Mouse (Mus musculus) heart, adult 18-20 months (tissue): ENCODE measurements around the gene Thra. TPM values are rescaled to one million over a fixed set of nuclear protein-coding genes. Genes with fewer than 3 reads are reported as not detected.

Source experiments
- DNase-seq, 2 experiments: peaks; one replicate each; pipeline ENCODE4 v3.0.0; 2021 to 2022; ENCODE audit warnings: mixed read lengths in 1 of 2
- total RNA-seq, 2 experiments: library from RNA; stranded (reverse); gene quantifications; 2 replicates each; pipeline ENCODE4 v1.2.3; 2021

Gene Thra
- total RNA-seq, 2 experiments from 2014 or later = 99.7 to 103 TPM

DNA sequence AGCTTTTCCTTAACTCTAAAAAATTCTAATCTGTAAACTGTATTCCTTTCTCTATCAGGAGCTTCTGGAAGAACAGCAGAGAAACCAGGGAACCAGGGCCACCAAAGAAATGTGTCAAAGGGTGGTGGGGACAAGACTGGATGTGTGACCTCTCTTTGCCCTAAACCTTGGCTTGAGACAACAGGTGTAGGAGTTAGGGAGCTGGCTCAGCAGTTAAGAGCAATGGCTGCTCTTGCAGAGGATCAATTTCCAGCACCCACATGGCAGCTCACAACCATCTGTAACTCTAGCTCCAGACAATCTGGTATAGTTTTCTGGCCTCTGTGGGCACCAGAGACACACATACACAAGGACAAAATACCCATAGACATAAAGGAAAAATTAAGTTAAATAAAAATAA lies 37.5 kb downstream of the Thra start:
- peak in 1 of 2 experiments; percentile 10 for DNase-seq

DNA sequence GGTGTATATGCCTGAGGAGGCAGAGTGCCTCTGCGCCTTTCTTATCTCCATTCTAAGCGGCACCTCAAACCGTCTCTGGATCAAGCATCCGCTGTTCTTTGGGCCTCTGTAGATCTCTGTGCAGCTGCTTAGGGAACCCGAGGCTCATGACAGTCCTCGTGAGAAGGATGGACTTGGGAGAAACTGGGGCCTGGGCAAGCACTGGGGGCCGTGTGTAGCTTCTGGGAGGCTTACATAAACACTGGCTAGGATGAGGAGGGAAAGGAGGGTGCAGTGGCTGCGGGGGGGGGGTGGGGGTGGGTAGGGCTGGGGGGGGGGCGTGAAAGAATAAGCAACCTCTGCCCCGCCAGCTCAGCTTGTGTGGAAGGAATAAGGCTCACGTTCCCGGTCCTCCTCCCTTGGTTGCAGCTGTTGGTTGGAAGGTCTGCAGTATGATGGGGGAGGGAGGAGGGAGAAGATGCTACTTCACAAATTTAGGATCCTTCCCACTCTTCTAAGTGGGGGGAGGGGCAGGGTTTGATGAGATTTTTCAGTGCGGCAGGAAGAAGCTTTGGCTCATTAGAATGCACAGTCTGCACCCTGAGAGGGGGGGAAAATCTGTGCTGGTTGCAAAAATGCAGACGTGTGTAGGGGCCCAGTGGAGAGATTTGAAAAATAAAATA lies 41.5 kb downstream of the Thra start:
- DNase-seq = peak; percentile 78 to 86

DNA sequence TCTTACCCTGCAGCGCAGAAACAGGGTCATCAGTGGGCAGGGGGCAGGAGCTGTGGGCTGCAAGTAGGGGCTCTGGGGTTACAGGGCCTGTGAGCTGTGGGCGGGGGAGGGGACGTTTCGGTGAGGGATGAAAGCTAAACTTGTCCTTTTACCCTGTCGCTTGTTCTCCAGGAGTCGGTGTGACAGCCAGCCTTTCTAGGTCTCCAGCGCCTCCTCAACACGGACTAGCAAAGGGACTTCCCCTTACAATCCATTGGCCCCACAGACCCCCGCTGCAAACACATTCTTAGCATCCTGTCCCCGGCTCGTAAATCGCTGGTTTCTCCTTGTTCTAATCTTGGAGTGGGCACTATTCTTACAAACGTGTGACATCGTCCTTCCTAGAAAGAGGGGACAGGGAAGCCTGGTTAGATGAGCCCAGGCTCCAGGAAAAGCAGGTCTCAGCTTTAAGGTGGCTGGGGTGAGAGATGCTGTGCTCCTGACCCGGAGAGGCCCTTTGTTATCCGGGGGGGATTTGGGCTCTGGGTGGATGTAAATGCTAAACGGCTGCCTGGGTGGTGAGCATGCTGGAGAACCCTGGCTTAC lies 42.3 kb downstream of the Thra start:
- DNase-seq = peak in 1 of 2 experiments; percentile 44

DNA sequence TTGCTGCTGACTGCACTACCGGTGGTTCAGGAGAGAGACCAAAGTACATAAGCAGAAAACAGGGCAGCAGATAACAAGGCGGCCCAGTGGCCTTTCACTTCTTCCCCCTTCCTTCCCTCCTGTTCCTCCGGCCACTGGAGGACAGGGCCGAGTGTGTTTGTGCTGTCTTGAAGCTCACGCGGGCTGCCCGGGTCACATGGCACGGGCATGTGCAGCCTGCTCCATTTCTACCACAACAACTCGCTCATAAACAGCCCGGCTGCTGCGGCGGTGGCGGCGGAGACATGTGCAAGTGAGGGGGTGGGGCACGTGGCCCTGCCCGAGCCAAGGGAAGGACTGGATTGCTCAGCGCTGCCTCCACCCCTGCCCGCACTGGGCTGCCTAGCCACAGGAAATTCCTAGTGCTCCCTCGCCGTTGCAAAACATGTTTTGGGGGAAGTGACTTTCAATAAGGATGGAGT lies 42.8 kb downstream of the Thra start:
- peak; percentile 97 to 99 for DNase-seq

DNA sequence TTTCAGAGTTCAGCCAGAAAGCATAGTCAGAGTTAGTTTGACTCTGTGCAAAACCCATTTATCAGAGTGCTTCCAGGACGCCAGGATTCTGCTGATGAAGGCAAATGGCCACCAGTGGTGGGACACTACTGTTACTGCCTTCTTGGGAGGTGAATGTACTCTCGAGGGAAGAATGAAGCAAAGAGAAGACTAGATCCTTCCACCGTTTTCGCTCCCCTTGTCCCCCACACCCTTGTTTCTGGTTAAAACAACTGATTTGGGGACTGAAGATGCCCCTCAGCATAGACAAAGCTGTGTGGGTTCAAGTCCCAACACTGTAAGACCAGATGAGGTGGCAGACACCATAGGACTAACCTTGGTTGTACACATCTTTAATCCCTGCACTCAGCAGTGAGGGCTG lies 43.7 kb downstream of the Thra start:
- peak in 1 of 2 experiments; percentile 49 for DNase-seq

DNA sequence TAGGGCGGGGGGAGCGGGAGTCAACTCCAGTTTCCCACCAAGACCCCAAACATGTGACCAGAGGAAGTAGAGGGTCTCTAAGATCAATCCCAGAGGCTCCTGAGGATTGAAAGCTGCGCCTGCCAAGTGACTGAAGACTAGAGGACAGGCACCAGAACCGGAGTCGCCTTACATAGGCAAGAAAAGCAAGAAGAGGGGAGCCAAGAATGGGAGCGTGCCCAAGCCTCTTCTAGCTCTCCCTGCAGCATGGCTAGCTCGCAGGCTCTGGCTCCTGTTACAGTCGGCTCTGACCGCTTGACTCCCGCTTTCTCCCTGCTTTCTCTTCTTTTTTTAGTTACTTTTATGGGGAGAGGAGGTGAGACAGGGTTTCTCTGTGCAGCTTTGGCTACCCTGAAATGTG lies 44.8 kb downstream of the Thra start:
- DNase-seq = peak; percentile 57 to 64

DNA sequence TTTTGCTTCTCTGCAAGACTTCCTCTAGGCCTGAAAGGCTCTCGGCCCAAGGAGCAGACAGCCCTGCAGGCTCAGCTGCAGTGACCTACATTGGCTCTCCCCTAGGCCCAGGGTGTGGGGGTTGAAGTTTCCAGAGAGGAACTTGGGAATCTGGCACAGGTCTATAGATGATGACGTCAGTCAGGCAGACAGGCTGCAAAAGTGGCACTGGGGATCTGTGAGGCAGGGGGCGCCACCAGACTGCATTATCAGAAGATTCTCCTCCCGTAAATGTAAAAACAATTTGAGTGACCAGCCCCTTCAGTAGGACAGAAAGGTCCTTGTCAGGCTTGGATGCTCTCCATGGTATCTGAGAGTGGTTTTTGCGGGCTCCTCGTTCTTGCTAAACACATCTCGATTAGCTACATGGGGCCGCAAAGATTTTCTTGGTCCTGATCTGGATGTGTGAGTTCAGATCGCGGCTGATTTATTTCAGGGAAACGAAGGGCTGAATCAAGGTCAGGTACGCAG lies 45.4 kb downstream of the Thra start:
- DNase-seq = peak; percentile 92 to 94

DNA sequence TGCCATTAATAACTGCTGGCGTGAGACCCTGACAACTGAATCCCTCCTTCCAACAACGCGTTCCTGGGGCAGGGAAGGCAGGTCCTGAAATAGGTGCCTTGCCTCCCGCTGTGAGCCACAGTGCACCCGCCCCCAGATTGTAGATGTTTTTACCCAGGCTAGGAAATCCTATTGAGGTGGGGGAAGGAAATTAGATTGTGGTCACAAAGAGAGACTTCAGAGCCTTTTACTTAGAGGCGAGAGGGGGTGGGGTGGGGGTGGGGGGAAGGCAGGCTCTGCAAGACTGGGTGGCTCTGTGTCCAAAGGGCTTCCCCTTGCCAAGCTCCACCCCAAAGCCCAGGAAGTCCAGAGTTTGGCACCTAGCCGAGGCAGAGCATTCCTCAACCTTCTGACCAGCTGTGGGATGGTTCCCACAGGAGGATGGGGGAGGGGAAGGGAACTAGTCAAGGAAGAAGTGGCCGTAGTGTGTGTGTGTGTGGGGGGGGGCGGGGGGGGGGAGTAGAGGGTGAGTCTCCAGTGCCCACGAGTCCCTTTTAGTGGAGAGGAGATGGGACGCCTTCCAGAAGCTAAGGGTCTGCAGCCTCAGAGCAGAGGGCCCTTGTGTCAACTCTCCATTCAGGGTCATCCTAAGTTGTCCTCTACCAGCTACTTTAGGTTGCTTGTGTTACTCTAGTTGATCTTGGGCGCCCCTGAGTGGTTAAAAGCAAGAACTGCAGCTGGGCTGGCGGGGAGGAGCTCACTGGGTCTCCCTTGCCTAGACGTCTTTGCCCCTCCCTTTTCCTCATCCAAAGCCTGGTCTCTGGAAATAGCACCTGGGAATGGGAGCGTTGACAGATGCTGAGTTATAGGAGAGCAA lies 46.1 kb downstream of the Thra start:
- peak; percentile 99 to 100 for DNase-seq

DNA sequence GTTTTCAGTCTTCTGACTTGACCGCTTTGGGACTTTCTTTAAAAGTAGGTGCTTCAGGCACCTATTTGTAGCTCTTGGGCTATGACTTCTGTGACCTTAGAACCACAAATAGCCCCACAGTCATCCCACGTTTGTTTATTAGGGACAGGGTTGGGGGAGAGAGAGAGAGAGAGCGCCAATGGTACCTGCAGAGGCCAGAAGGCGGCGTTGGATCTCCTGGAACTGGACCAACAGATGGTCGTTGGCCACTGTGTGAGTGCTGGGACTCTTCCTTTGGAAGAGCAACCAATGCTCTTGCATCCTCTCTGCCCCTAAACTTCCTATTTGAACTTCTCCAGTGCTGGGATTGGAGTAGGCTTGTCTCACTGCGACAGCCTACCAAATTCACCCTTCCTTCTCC lies 46.8 kb downstream of the Thra start:
- DNase-seq = no peak

DNA sequence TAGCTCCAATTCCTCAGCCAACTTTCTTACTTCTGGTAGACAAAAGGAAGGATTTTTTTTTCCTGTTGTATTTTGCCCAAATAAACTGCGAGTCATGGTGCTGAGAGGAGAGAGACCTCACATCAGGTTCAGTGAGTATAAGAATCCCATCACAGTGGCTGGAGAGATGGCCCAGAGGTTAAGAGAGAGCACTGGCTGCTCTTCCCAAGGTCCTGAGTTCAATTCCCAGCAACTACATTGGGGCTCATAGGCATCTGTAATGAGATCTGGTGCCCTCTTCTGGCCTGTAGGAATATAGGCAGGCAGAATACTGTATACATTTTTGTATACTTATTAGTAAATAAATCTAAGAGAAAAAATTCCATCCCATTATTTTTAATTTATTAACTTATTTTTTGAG lies 47.3 kb downstream of the Thra start:
- no peak for DNase-seq

DNA sequence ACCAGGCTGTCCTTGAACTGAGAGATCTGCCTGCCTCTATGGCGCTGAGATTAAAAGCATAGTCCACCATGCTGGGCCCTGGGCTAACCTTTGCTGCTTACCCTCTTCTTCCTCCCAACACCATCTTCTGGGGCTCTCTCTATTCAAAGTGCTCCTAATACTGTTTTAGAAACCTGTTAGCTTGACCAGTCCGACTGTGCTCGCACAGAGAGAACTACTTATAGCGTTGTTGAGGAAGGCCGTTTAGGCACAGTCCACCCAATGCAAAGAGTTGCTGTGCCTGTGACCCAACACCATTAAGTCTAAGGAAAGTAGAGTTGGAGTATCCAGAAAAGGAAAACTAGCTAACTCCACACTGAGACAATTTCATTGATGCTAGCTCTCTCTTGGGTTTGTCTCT lies 47.7 kb downstream of the Thra start:
- DNase-seq = peak in 1 of 2 experiments; percentile 51

DNA sequence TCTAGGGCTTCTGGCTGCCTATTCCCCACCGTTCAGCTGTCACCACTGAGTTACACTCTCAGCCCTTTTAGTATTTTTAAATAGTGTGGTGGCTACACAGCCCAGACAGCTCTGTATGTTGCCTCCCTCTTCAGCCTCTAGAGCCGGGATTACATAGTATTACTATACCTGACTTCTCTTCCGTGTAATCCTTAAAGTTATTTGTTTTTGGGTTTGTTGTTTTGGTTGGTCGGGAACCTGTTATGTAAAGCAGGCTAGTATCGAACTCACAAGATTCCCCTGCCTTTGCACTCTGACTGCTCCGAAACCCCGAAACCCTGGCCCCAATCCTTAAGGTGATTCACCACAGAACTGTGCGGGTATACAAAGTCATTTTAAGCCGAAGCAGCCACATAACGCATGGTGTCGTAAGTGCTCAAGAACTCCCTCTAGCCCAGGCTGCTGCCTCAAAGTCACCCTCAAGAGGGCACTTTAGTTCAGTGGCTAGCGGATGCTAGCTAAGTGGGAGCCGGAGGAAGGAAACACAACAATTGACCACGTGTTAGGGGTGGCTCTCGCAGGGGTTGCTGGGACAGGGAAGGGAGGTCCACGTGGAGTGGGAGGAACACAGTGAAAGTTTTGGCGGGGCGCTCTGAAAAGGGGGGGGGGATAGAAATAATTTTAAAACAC lies 48.2 kb downstream of the Thra start:
- DNase-seq = peak; percentile 95 to 97

DNA sequence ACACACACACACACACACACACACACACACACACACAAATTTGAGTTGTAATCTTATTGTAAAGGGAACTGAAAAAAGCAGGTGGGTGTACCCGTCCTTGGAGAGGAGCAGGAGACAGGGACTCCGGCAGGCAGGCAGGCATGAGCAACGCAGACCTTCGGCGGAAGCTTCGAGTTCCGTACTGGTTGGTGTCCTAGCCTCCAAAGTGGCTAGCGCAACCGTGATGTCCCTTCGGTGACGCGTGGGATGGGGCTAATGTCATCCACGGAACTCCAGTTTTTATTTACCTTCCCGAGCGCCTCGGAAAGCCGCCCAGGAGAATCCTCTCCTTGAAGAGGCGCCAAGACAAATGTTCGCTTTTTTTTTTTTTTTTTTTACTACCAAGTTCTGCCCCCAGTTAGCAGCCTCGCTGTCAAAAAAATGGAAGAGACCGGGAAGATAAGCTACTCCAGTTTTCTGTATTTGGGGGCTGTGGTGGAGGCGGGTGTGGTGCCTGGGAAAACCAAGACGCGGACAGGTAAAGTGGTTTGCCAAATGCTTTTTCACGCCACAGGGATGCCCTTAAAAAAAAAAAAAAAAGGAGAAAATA lies 48.9 kb downstream of the Thra start:
- DNase-seq = no peak

DNA sequence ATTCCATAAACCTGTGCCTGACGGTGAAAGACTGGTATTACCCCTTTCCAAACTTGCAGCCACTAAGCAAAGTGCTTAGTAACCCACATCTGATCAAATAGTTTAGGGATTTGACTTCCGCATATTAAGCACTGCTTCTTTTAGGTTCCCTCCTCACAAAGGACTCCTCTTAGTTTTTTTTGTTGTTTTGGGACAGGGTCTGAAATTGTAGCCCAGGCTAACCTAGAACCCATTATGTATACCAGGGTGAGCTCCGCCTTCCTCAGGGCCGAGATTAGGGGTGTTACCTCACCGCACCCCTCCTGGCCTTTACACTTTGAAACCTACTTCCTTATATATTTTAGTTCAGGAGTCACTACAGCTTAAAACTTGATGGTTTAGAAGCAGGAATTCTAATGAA lies 49.4 kb downstream of the Thra start:
- DNase-seq = no peak

DNA sequence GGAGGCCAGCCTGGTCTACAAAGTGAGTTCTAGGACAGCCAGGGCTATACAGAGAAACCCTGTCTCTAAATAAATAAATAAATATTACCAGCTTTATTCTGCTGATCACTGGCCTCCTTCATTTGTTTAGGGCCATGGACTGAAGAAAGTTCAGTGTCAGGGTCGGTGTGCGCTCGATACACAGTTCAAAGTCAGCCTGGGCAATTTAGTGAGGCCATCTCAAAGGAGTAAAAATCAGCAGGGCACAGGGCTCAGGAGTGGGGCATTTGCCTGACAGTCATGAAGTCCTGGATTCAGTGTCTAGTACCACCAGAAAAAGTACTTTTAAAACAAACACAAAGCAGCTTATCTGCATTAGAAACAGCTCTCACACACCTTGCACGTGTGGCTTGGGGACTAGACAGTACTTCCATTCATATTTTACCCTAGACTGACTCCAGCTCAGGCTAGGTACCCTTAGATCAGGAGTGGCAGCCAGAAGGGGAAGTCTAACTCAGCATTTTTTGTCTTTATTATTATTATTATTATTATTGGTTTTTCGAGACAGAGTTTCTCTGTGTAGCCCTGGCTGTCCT lies 50.3 kb downstream of the Thra start:
- DNase-seq = no peak

DNA sequence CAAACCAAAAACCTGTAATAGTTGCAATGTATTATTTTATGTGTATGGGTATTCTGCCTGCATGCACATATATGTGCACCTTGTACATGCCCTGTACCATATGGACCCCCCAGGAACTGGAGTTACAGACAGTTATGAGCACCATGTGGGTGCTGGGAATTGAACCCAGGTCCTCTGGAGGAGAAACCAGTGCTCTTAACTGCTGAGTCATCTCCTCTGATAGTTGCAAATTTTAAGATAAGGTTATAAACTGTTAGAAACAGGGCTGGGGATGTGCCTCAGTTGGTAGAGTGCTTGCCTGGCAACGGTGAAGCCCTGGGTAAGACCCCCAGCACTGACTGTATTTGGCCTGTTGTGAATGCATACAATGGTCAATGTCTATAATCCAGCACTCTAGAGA lies 51.0 kb downstream of the Thra start:
- no peak for DNase-seq

DNA sequence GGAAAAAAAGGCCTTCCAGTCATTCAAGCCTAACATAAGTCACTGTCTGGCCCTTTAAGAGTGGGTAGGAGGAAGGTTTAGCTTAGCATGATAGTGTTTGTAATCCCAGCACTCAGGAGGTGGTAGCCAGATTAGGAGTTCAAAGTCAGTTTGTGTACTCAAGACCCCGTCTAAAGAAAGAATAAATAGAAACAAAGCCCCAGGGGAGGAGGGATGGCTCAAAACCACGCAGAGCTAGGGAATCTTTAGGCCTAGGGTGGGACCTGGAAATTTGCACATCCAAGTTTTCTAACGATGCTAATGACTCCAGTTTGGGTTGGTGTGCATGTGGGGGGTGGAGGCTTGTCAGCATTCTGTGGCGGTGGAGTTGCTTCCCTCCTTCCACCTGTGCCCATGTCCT lies 51.6 kb downstream of the Thra start:
- no peak for DNase-seq

DNA sequence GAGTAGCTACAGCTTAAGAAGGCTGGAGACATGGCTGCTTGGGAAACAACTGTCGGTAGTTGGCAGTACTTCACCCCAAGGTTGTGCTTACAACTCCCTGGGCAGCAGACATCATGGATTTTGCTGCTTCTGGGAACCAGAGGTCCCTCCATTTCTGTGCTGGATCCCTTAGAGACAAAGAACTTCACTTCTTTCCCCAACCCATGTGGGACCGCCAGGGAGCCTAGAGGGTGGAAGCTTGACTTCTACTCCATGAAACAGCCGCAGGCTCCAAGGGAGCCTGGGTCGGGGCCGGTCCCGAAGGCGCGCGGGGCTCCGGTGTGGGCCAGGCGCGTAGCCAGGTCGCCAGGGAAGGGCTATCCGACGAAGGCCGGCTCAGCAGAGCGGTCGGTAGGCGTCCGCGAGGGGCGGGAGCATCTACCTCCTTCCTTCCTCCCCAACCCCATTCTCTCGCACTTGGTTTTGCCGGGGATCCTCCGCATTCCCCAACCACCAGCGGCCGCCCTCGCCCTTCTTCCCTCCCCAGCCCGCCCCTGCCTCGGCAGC lies 54.1 kb downstream of the Thra start:
- DNase-seq = peak; percentile 83 to 88

DNA sequence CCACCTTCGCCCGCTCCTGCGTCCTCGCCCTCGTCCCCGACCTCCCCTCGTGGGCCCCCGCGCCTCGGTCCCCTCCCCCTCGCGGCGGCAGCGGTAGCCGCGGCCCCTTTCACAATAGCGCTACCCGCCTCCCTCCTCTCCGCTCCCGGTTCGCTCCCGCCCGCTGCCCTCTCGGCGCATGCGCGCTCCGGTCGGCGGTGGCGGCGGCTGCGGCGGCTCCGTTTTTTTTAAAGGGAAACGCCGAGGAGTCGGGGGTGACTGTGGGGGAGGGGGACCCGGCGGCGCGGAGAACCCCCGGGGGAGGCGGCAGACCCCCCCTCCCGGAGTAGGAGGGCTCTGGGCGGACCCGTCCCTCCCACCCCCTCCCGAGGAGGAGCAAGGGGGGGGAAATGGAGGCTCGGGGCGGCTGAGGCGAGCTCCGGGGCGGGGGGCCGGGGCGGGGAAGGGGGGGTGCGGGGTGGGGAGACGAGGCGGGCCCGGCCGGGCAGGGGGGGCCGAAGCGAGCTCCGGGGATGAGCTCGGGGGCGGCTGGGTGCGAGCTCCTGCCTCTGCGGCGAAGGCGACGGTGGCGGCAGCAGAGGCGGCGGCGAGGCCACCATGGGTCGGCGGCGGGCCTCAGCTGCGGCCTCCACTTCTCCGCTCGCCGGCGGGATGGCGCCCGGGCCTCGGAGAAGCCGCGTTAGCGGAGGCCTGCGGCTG lies 54.7 kb downstream of the Thra start, which contains the start of gene Msl1:
Gene Msl1 (plus strand): TSS at position 502 of the 699 bp plus-strand sequence.
- peak; percentile 88 to 94 for DNase-seq

DNA sequence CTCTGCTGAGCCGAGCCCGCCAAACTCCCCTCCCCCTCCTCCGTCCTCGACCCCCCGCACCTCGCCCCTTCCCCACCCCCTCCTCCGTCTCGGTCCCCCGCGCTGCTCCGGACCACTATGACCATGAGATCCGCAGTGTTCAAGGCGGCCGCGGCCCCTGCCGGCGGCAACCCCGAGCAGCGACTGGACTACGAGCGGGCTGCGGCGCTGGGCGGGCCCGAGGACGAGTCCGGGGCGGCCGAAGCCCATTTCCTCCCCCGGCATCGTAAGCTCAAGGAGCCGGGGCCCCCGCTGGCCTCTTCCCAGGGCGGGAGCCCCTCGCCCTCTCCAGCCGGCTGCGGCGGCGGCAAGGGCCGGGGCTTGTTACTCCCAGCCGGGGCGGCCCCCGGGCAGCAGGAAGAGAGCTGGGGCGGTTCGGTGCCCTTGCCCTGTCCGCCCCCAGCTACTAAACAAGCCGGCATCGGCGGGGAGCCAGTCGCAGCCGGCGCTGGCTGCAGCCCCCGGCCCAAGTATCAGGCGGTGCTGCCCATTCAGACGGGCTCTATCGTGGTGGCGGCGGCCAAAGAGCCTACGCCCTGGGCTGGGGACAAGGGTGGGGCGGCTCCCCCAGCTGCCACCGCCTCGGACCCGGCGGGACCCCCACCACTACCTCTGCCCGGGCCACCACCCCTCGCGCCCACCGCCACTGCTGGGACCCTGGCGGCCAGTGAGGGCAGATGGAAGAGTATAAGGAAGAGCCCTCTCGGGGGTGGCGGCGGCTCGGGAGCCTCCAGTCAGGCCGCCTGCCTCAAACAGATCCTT lies 55.5 kb downstream of the Thra start:
- DNase-seq = peak; percentile 56 to 63
